Mouse (Mus musculus): ENCODE measurements around the gene Cblc. TPM values are rescaled to one million over a fixed set of nuclear protein-coding genes. Genes with fewer than 3 reads are reported as not detected.

Gene Cblc
- polyA plus RNA-seq, 2 experiments, result 5.9 to 8.6 TPM

DNA sequence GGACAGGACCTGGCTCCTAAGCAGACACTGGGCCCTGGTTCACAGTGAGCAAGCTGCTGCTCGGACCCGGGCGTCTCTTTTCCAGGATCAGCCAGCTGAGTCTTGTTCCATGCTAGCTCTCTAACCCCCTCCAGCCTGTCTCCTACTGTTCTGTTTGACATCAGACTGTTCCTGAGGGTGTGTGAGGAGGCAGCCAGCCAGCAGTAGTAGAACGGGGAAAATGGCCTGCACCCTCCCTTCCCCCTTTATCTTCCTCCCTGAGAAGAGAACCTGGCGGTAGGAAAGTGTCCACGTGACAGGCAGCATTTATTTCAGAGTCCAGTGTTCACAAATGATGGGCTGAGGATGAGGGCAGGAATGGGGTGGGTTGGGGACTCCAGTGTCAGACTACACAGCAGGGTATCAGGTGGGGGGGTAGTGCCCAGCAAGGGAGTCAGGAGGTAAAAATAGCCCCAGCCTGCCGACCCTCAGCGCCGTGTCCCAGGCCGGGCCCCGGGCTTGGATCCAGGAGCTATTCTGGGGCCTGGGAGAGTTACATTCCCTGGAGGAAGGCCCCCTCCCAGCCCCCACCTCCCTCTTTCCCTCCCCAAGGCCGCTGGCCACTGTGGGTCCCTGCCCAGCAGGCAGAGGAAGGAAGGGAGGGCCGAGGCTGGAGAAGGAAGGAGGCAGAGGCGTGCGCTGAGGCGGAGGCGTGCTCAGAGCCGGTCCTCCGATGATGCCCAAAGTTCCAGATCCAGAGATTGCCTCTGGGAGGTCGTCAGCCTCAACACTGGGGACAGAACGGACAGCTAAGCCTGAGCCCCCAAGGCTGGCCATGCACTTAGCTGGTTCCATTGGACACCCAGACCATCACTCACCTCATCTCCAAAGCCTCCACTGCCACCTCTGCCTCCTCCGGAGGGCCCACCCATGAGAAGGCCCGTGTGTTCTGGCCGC, 40.5 kb downstream of the Cblc start:
- H3K9ac ChIP-seq (ENCODE audit: low read depth, low read length, severe bottlenecking), result no peak overlapping the region
- H3K9me3 ChIP-seq (ENCODE audit: control insufficient read depth, low read length), result no peaks in the 10 kb centered on the region
- H3K4me1 ChIP-seq (ENCODE audit: control insufficient read depth, insufficient read depth, low read length), result no peaks in the 10 kb centered on the region
- peaks cover 15% of the 10 kb centered on the region for H3K36me3 ChIP-seq (ENCODE audit: control insufficient read depth, insufficient read depth, low read length)
- ATAC-seq (ENCODE audit: low FRiP score, low read depth), result no peak
- no peaks in the 10 kb centered on the region for H3K27me3 ChIP-seq (ENCODE audit: control insufficient read depth, insufficient read depth, low read length)
- H3K27ac ChIP-seq (replicated peaks; ENCODE audit: low read depth, low read length), result no peak overlapping the region
- H3K4me2 ChIP-seq (replicated peaks; ENCODE audit: low read depth, low read length, severe bottlenecking), result no peak overlapping the region
- no peak overlapping the region for H3K4me3 ChIP-seq (replicated peaks; ENCODE audit: low read length)
- WGBS, result 81% methylated on average over 21 of the region's 24 CpGs
- no peak for TF ChIP-seq POLR2A (IDR thresholded peaks at IDR 0.05; ENCODE audit: borderline replicate concordance, extremely low read depth, insufficient read depth, insufficient read length)
- no peak for DNase-seq (ENCODE audit: low spot score)

- no peak for DNase-seq (ENCODE audit: low spot score)
- Histone ChIP-seq H3K4me3 (replicated peaks; ENCODE audit: low read length) (no peak overlapping the region), H3K27ac (replicated peaks; ENCODE audit: low read depth, low read length) (no peak overlapping the region), H3K36me3 (ENCODE audit: control insufficient read depth, insufficient read depth, low read length) (peaks cover 15% of the 10 kb centered on the region), H3K27me3 (ENCODE audit: control insufficient read depth, insufficient read depth, low read length) (no peaks in the 10 kb centered on the region), H3K9me3 (ENCODE audit: control insufficient read depth, low read length) (no peaks in the 10 kb centered on the region), H3K9ac (ENCODE audit: low read depth, low read length, severe bottlenecking) (no peak overlapping the region), H3K4me1 (ENCODE audit: control insufficient read depth, insufficient read depth, low read length) (peaks cover 5% of the 10 kb centered on the region), H3K4me2 (replicated peaks; ENCODE audit: low read depth, low read length, severe bottlenecking) (no peak overlapping the region)
- 83% methylated on average over 2 of the region's 2 CpGs for WGBS
- no peak for TF ChIP-seq POLR2A (IDR thresholded peaks at IDR 0.05; ENCODE audit: borderline replicate concordance, extremely low read depth, insufficient read depth, insufficient read length)
- no peak for ATAC-seq (ENCODE audit: low FRiP score, low read depth)
These were observed 41.6 kb downstream of the Cblc start for GRCm38 (mm10) chr7:19755008-19755407.

DNA sequence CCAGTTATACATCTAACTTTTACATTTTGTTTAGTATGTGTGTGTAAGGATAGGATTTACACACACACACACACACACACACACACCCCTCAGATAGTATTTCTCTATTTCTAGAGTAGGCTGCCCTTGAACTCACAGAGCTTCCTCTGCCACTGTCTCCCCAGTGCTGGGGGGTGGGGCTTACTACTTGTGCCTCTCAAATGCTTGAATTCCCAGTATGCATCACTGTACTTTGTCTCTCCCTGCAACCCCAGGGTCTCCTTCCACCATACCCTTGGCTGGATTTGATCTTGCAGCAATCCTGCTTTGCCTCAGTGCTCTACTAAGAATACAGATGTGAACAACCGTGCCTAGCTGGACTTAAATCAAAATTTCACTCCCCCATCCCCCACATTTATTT, 42.5 kb downstream of the Cblc start:
- TF ChIP-seq POLR2A (IDR thresholded peaks at IDR 0.05; ENCODE audit: borderline replicate concordance, extremely low read depth, insufficient read depth, insufficient read length), result no peak
- no peak overlapping the region for H3K4me2 ChIP-seq (replicated peaks; ENCODE audit: low read depth, low read length, severe bottlenecking)
- WGBS, result 80% methylated on average over 1 of the region's 1 CpGs

GRCm38 (mm10) chr7:19753587-19753986, 43.0 kb downstream of the Cblc start:
- ATAC-seq (ENCODE audit: low FRiP score, low read depth) (no peak), DNase-seq (ENCODE audit: low spot score) (no peak)
- peaks cover 5% of the 10 kb centered on the region for H3K4me1 ChIP-seq (ENCODE audit: control insufficient read depth, insufficient read depth, low read length)
- no peak for TF ChIP-seq POLR2A (IDR thresholded peaks at IDR 0.05; ENCODE audit: borderline replicate concordance, extremely low read depth, insufficient read depth, insufficient read length)
- H3K27me3 ChIP-seq (ENCODE audit: control insufficient read depth, insufficient read depth, low read length), result no peaks in the 10 kb centered on the region
- WGBS, result 74% methylated on average over 7 of the region's 7 CpGs
- H3K9me3 ChIP-seq (ENCODE audit: control insufficient read depth, low read length), result no peaks in the 10 kb centered on the region
- H3K9ac ChIP-seq (ENCODE audit: low read depth, low read length, severe bottlenecking), result no peak overlapping the region
- no peak overlapping the region for H3K4me2 ChIP-seq (replicated peaks; ENCODE audit: low read depth, low read length, severe bottlenecking)
- no peak overlapping the region for H3K4me3 ChIP-seq (replicated peaks; ENCODE audit: low read length)
- peaks cover 13% of the 10 kb centered on the region for H3K36me3 ChIP-seq (ENCODE audit: control insufficient read depth, insufficient read depth, low read length)
- H3K27ac ChIP-seq (replicated peaks; ENCODE audit: low read depth, low read length), result no peak overlapping the region

More for the DNA sequence above, 42.5 kb downstream of the Cblc start:
- H3K36me3 ChIP-seq (ENCODE audit: control insufficient read depth, insufficient read depth, low read length), result peaks cover 15% of the 10 kb centered on the region
- ATAC-seq (ENCODE audit: low FRiP score, low read depth), result no peak
- H3K4me1 ChIP-seq (ENCODE audit: control insufficient read depth, insufficient read depth, low read length), result peaks cover 5% of the 10 kb centered on the region
- H3K9me3 ChIP-seq (ENCODE audit: control insufficient read depth, low read length), result no peaks in the 10 kb centered on the region
- no peak overlapping the region for H3K9ac ChIP-seq (ENCODE audit: low read depth, low read length, severe bottlenecking)
- DNase-seq (ENCODE audit: low spot score), result no peak
- H3K27ac ChIP-seq (replicated peaks; ENCODE audit: low read depth, low read length), result no peak overlapping the region
- H3K27me3 ChIP-seq (ENCODE audit: control insufficient read depth, insufficient read depth, low read length), result no peaks in the 10 kb centered on the region
- H3K4me3 ChIP-seq (replicated peaks; ENCODE audit: low read length), result no peak overlapping the region

GRCm38 (mm10) chr7:19752652-19753051, 44.0 kb downstream of the Cblc start:
- H3K36me3 ChIP-seq (ENCODE audit: control insufficient read depth, insufficient read depth, low read length), result 0 out of 2 replicates have a peak, but pooled peaks cover 4% of the 10 kb centered on the region
- no peaks in the 10 kb centered on the region for H3K9me3 ChIP-seq (ENCODE audit: control insufficient read depth, low read length)
- H3K27ac ChIP-seq (replicated peaks; ENCODE audit: low read depth, low read length), result no peak overlapping the region
- H3K27me3 ChIP-seq (ENCODE audit: control insufficient read depth, insufficient read depth, low read length), result no peaks in the 10 kb centered on the region
- DNase-seq (ENCODE audit: low spot score) (no peak), ATAC-seq (ENCODE audit: low FRiP score, low read depth) (no peak)
- no peak overlapping the region for H3K4me2 ChIP-seq (replicated peaks; ENCODE audit: low read depth, low read length, severe bottlenecking)
- no peak for TF ChIP-seq POLR2A (IDR thresholded peaks at IDR 0.05; ENCODE audit: borderline replicate concordance, extremely low read depth, insufficient read depth, insufficient read length)
- 69% methylated on average over 8 of the region's 8 CpGs for WGBS
- H3K4me1 ChIP-seq (ENCODE audit: control insufficient read depth, insufficient read depth, low read length), result peaks cover 11% of the 10 kb centered on the region
- no peak overlapping the region for H3K4me3 ChIP-seq (replicated peaks; ENCODE audit: low read length)
- H3K9ac ChIP-seq (ENCODE audit: low read depth, low read length, severe bottlenecking), result no peak overlapping the region

Measured in limb, embryonic 14.5 days (tissue).